Mouse (Mus musculus) liver, embryonic 14.5 days (tissue): ENCODE measurements around the gene Tnr.

Source experiments
- CTCF ChIP-seq: IDR thresholded peaks from 2 replicates; pipeline ENCODE4 v1.5.1; 2016; ENCODE audit warnings: antibody characterized with exemption, low read depth, control low read depth
- EP300 ChIP-seq: IDR thresholded peaks from 2 replicates; pipeline ENCODE4 v1.6.1; 2016; ENCODE audit warnings: antibody characterized with exemption, low read depth

- no peak for TF ChIP-seq CTCF
- no peak for TF ChIP-seq EP300
Measured at GRCm38 (mm10) chr1:159510667-159511066, 12.9 kb upstream of the Tnr start.
